Mouse (Mus musculus): Measurements from ENCODE around the gene Yjefn3. TPM values are rescaled to one million over a fixed set of nuclear protein-coding genes. Genes with fewer than 3 reads are reported as not detected.
"Not testable (repeated sequence)": the region's sequence is repeated elsewhere in the genome, so short reads cannot be mapped to it uniquely, and the experiment has no call there.

The Yjefn3 gene
- polyA plus RNA-seq (2015; fragmentation: Nextera tagmentation; extraction: Ambion mirVana), result 9.1 and 10.8 TPM in 2 replicates

DNA sequence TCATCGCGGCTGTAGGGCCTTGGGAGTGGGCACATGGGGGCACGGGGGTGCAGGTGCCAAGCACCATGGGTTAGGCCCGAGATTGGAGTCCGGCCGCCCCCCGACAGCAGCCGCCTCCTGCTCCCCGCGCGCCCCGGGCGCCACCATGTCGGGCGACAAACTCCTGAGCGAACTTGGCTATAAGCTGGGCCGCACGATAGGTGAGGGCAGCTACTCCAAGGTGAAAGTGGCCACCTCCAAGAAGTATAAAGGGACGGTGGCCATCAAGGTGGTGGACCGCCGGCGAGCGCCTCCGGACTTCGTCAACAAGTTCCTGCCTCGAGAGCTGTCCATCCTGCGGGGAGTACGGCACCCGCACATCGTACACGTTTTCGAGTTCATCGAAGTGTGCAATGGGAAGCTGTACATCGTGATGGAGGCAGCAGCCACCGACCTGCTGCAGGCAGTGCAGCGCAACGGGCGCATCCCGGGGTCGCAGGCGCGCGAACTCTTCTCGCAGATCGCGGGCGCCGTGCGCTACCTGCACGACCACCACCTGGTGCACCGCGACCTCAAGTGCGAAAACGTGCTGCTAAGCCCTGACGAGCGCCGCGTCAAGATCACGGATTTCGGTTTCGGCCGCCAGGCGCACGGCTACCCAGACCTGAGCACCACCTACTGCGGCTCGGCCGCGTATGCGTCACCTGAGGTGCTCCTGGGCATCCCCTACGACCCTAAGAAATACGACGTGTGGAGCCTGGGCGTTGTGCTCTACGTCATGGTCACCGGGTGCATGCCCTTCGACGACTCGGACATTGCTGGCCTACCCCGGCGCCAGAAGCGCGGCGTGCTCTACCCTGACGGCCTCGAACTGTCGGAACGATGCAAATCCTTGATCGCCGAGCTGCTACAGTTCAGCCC is at the start of gene Yjefn3, which contains the start of the genes Tssk6 and Ndufa13:
Gene Yjefn3 (minus strand): TSS at position 550 of the 900 bp plus-strand sequence.
Gene Tssk6 (plus strand): TSS at position 22 of the 900 bp plus-strand sequence.
Gene Ndufa13 (minus strand): TSS at position 396 of the 900 bp plus-strand sequence.
- peak within 1 kb of the TSS; percentile 98 for H3K4me2 ChIP-seq (replicated peaks)
- peaks cover 53% of the 10 kb centered on the region for H3K4me1 ChIP-seq (replicated peaks)
- H3K9ac ChIP-seq (replicated peaks), result peak within 1 kb of the TSS; percentile 81
- no peaks in the 10 kb centered on the region for H3K9me3 ChIP-seq
- H3K27me3 ChIP-seq, result no peaks in the 10 kb centered on the region
- peak; percentile 15 for ATAC-seq
- 6% methylated on average over 89 of the region's 89 CpGs for WGBS
- H3K27ac ChIP-seq, result peak within 1 kb of the TSS; percentile 88
- H3K36me3 ChIP-seq, result peaks cover 3% of the 10 kb centered on the region; the same call in 1 of the 2 replicates
- H3K4me3 ChIP-seq (replicated peaks), result peak within 1 kb of the TSS; percentile 76

DNA sequence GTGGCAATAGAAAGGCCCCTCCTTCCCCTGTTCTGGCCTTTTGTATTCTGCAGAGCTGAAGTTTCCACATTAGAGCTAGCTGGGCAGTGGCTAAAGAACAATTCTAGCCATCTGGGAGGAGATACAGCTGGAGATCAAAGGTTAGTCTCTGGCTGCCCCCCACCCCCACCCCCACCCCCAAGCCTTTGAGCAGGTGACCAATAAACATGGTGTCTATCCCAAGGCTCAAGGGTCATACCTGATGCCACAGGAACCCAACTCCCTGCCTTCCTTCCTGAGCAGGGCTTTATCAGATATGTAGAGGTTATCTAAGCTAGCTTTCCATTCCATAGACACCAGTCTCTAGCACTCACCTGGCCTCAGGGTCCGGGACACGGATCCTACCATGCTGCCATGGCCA is 47.8 kb upstream of the Yjefn3 start:
- H3K27ac ChIP-seq, result no peak overlapping the region
- no peaks in the 10 kb centered on the region for H3K4me1 ChIP-seq (replicated peaks)
- no peak for ATAC-seq
- no peak overlapping the region for H3K4me2 ChIP-seq (replicated peaks)
- no peak overlapping the region for H3K4me3 ChIP-seq (replicated peaks)
- 100% methylated on average over 2 of the region's 2 CpGs for WGBS
- H3K9ac ChIP-seq (replicated peaks), result no peak overlapping the region
- 0 out of 2 replicates have a peak, but pooled peaks cover 9% of the 10 kb centered on the region for H3K36me3 ChIP-seq
- no peaks in the 10 kb centered on the region for H3K27me3 ChIP-seq
- H3K9me3 ChIP-seq, result no peaks in the 10 kb centered on the region

DNA sequence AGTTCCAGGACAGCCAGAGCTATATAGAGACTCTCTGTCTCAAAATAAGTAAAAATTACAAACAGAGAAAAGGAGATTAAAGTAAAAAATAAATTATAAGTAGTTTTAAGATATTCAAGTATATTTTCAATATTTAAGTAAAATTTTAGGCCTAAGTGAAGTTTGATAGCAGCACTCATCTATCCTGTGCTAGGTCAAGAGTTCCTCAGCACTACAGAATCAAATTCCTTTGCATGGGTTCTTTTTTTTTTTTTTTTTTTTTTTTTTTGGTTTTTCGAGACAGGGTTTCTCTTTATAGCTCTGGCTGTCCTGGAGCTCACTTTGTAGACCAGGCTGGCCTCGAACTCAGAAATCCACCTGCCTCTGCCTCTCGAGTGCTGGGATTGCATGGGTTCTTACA is 40.0 kb upstream of the Yjefn3 start:
- WGBS, result 89% methylated on average over 2 of the region's 3 CpGs
- ATAC-seq; H3K4me3 ChIP-seq (replicated peaks); H3K4me2 ChIP-seq (replicated peaks); H3K36me3 ChIP-seq; H3K9me3 ChIP-seq; H3K9ac ChIP-seq (replicated peaks); H3K27me3 ChIP-seq; H3K27ac ChIP-seq; H3K4me1 ChIP-seq (replicated peaks): not testable (repeated sequence)

DNA sequence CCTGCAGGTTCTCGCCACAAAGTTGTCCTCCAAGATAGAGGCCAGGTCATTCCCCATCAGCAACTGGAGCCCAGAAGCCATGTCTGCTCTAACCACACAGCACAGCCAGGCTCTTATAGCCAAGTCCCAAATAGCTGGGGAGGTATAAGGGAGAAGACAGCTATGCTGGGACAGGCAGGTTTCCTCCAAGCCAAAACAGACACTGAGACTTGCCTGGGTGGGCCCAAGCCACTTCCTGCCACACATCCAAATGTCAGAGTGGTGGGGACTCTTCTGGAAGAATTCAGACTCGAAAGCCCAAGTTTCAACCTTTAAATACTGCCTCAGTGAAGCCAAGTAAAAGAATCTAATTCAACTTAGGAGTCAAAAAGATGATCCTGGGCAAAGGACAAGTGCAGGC is 37.9 kb upstream of the Yjefn3 start:
- H3K27me3 ChIP-seq, result no peaks in the 10 kb centered on the region
- no peak overlapping the region for H3K27ac ChIP-seq
- peaks cover 14% of the 10 kb centered on the region for H3K4me1 ChIP-seq (replicated peaks)
- WGBS, result 93% methylated on average over 2 of the region's 2 CpGs
- H3K9me3 ChIP-seq, result no peaks in the 10 kb centered on the region
- H3K36me3 ChIP-seq, result peaks cover 4% of the 10 kb centered on the region
- H3K9ac ChIP-seq (replicated peaks), result no peak overlapping the region
- ATAC-seq, result no peak
- no peak overlapping the region for H3K4me2 ChIP-seq (replicated peaks)
- H3K4me3 ChIP-seq (replicated peaks), result no peak overlapping the region

DNA sequence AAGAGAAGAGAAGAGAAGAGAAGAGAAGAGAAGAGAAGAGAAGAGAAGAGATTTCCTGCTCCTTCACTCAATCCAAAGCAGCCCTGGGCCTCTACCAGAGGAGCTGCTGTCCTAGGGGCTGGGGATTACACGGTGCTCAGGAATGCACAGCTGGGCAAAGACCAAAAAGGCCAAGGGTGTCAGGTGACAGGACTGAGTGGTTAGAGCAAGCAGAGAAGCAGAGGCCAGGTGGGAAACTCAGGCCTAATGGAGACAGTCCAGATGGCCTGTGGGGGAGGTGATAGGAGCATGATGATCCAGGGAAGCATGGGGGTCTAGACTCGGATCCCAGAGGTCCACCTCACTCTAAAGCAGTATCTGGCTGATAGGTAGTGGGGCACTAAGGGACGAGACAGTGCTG is 37.1 kb upstream of the Yjefn3 start:
- no peak for ATAC-seq
- no peak overlapping the region for H3K27ac ChIP-seq
- H3K9ac ChIP-seq (replicated peaks), result no peak overlapping the region
- no peaks in the 10 kb centered on the region for H3K9me3 ChIP-seq
- H3K36me3 ChIP-seq, result peaks cover 10% of the 10 kb centered on the region
- no peak overlapping the region for H3K4me2 ChIP-seq (replicated peaks)
- peaks cover 14% of the 10 kb centered on the region for H3K4me1 ChIP-seq (replicated peaks)
- WGBS, result 60% methylated on average over 3 of the region's 3 CpGs
- no peak overlapping the region for H3K4me3 ChIP-seq (replicated peaks)
- no peaks in the 10 kb centered on the region for H3K27me3 ChIP-seq

DNA sequence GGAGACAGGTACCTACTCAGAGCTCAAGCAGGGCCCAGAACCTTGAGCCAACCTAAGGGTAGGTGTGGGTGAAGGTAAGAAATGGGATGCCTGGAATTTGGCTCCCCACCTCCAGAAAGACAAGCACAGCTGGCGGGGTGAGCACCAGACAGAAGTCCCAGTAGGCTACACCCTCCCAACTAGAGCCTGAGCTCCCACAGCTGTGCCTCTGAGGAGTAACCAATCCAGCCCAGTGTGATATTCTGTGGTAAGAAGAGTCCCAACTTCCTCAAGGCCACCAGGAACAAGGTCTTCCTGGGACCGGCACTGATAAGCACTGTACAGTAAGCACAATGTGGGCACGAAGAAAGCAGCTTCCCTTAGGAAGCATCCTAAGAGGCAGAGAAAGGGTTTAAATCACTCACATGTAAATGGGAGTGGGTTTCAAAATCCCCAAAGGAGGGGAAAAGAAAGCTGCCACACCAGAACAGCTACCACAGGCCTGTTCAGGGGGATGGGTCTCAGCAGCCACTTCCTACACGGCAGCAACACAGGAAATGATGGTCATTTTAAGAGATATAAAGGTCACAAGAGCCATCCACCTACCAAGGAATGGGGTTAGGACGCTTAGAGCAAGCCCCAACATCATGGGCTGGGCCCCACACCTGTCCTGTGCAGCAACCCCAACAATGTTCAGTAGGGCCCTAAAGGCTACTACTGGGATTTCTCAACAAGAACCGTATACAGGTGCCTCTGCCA is 35.9 kb upstream of the Yjefn3 start:
- 93% methylated on average over 6 of the region's 6 CpGs for WGBS
- H3K27ac ChIP-seq, result no peak overlapping the region
- no peak overlapping the region for H3K9ac ChIP-seq (replicated peaks)
- H3K9me3 ChIP-seq, result no peaks in the 10 kb centered on the region
- ATAC-seq, result no peak
- peaks cover 18% of the 10 kb centered on the region for H3K36me3 ChIP-seq
- peaks cover 14% of the 10 kb centered on the region for H3K4me1 ChIP-seq (replicated peaks)
- H3K4me2 ChIP-seq (replicated peaks), result no peak overlapping the region
- no peaks in the 10 kb centered on the region for H3K27me3 ChIP-seq
- no peak overlapping the region for H3K4me3 ChIP-seq (replicated peaks)

DNA sequence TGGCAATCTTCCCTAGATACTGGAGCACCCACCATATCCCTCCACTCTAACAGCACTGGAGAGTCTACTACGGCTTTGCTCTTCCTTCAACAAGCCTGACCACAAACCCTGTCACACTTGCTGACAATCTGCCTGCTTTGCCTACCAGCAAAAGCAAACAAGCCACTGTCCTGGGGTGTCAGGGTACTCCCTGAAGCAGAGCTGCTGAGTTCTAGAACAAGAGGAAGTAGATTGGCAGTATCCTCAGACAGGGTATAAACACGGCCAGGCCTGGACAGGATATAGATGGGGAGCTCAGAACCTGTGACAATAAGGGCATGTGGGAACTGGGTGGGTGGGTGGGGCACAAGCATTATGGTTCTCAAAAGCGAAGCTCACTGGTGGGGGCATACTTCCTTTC is 35.0 kb upstream of the Yjefn3 start:
- no peak overlapping the region for H3K4me3 ChIP-seq (replicated peaks)
- peaks cover 18% of the 10 kb centered on the region for H3K36me3 ChIP-seq
- H3K27ac ChIP-seq, result no peak overlapping the region
- no peak overlapping the region for H3K9ac ChIP-seq (replicated peaks)
- no peaks in the 10 kb centered on the region for H3K27me3 ChIP-seq
- ATAC-seq, result no peak
- WGBS, result 85% methylated on average over 3 of the region's 3 CpGs
- peaks cover 14% of the 10 kb centered on the region for H3K4me1 ChIP-seq (replicated peaks)
- H3K4me2 ChIP-seq (replicated peaks), result no peak overlapping the region
- no peaks in the 10 kb centered on the region for H3K9me3 ChIP-seq

DNA sequence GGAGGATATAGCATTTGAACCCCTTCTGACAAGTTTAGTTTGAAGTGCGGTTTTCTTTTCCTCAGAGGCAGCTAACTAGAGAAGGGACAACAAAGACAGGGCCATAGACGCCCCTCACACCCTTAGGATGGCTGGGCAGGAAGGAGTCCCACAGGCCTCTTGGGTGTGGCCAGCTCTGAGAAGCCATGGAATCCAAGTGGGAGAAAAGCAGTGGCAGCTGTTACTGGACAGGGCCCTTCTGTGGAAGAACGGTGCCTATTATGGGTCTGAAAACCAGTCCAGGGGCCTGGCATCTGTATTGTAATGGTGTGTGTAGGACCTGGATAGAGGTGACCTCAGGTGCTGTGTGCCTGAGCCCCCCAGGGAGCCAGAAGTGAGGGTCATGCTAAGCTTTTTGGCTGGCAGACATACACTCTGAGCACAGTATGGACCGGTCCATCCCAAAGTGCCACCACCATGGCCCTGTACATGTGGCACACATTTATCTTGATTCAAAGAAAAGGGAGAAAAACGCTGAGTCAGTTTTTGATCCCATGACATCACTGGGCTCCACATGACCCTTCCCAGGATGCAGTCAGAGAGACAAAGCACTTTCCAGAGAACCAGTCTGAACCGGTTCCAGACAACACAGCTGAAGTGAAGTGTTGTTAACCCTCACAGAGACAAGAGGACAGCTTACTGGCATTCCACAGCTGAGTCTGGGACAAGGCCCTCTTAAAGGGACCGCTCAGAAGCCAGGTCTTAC is 33.7 kb upstream of the Yjefn3 start:
- Histone ChIP-seq H3K4me2 (replicated peaks) (no peak overlapping the region), H3K9me3 (no peaks in the 10 kb centered on the region), H3K4me3 (replicated peaks) (no peak overlapping the region), H3K27ac (peak overlapping the region; percentile 61), H3K4me1 (replicated peaks) (peaks cover 14% of the 10 kb centered on the region), H3K27me3 (no peaks in the 10 kb centered on the region), H3K36me3 (peaks cover 18% of the 10 kb centered on the region), H3K9ac (replicated peaks) (no peak overlapping the region)
- ATAC-seq, result peak; percentile 74
- 65% methylated on average over 7 of the region's 7 CpGs for WGBS

DNA sequence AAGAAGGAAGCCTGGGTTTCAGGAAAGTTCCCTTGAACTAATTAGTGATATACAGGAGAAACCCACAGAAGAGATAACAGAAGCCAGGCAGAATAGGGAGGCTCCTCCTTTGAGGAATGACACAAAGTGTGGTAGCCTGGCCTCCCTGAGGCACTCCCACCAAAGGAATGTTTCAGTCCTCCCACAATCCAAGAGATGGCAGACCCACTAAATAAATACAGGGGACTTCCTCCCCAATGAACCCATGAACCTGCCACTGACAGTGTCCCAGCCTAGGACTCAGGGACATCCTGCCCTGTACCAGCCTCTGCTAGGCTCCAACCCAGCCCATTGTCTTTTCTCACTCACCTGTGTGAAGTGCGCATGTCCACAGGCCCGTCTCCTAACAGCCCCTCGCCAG is 32.9 kb upstream of the Yjefn3 start:
- ATAC-seq, result no peak
- WGBS, result 94% methylated on average over 3 of the region's 3 CpGs
- Histone ChIP-seq H3K9ac (replicated peaks) (no peak overlapping the region), H3K4me3 (replicated peaks) (no peak overlapping the region), H3K4me2 (replicated peaks) (no peak overlapping the region), H3K27me3 (no peaks in the 10 kb centered on the region), H3K36me3 (peaks cover 18% of the 10 kb centered on the region), H3K27ac (peak overlapping the region; percentile 30; the same call in 1 of the 2 replicates), H3K9me3 (no peaks in the 10 kb centered on the region), H3K4me1 (replicated peaks) (peaks cover 14% of the 10 kb centered on the region)

DNA sequence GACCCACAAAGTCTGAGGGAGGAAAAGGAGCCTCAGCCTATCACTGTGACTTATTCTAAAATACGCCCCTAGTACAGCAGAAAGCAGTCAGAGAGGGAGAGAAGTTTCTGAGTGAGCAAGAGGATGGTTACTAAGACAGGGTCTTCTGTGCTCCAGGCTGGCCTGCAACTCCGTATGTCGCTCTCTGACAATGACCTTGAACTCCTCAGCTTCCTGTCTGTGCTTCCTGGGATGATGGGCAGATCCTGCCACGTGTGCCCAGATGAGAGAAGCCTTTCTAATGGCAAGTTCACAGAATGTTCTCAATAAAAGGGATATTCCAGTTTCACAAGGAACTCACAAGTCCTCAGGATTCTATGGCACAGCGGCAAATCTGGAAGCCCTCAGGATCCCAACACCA is 32.1 kb upstream of the Yjefn3 start:
- no peak for ATAC-seq
- Histone ChIP-seq H3K9ac (replicated peaks) (no peak overlapping the region; the same call in 1 of the 2 replicates), H3K27me3 (no peaks in the 10 kb centered on the region), H3K4me2 (replicated peaks) (no peak overlapping the region), H3K27ac (no peak overlapping the region), H3K9me3 (no peaks in the 10 kb centered on the region), H3K36me3 (peaks cover 18% of the 10 kb centered on the region), H3K4me3 (replicated peaks) (no peak overlapping the region), H3K4me1 (replicated peaks) (peaks cover 14% of the 10 kb centered on the region)
- WGBS, result 92% methylated on average over 5 of the region's 5 CpGs

DNA sequence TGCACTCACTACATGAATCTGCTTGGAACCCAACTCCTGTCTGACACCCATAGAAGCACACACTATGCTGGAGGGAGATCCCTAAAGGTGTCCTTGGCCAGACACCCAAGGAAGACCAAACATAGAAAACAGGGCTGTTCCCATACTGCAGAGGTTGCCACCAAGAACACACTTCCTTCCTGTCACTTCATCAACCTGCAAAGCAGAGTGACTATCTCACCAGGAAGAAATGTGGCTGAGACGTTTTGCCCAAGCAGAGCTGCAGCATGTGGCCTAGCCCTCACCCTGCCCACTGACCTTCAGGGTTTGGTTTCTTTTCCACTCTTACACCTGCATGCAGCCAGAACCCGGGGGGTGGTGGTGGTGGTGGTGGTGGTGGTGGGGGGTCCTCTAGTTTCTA is 31.3 kb upstream of the Yjefn3 start:
- H3K27ac ChIP-seq, result no peak overlapping the region
- 94% methylated on average over 2 of the region's 2 CpGs for WGBS
- no peak overlapping the region for H3K9ac ChIP-seq (replicated peaks)
- H3K4me2 ChIP-seq (replicated peaks), result no peak overlapping the region
- H3K4me3 ChIP-seq (replicated peaks), result no peak overlapping the region
- ATAC-seq, result no peak
- peaks cover 14% of the 10 kb centered on the region for H3K4me1 ChIP-seq (replicated peaks)
- no peaks in the 10 kb centered on the region for H3K27me3 ChIP-seq
- no peaks in the 10 kb centered on the region for H3K9me3 ChIP-seq
- peaks cover 20% of the 10 kb centered on the region for H3K36me3 ChIP-seq

Measured in midbrain, embryonic 13.5 days (tissue).